Mouse (Mus musculus): Measurements from ENCODE around the gene Lgals2.

GRCm38 (mm10) chr15:78857009-78857408 lies 1.7 kb upstream of the Lgals2 start:
- TF ChIP-seq POLR2A (IDR thresholded peaks at IDR 0.05; ENCODE audit: low read depth, low read length) = no peak
- TF ChIP-seq CTCF (IDR thresholded peaks at IDR 0.05; ENCODE audit: extremely low read depth, insufficient read depth, insufficient read length, insufficient replicate concordance) = no peak
